Mouse (Mus musculus): ENCODE results near the gene Rif1.

- TF ChIP-seq CTCF (IDR thresholded peaks at IDR 0.05; ENCODE audit: low read depth, low read length) (no peak), POLR2AphosphoS5 (IDR thresholded peaks at IDR 0.05; ENCODE audit: insufficient replicate concordance, low read depth, low read length) (no peak), GATA1 (IDR thresholded peaks at IDR 0.05; ENCODE audit: borderline replicate concordance, low read length) (no peak), TAL1 (conservative IDR thresholded peaks at IDR 0.05; ENCODE audit: low read depth, low read length) (no peak)
These were observed 43.2 kb upstream of the Rif1 start for GRCm38 (mm10) chr2:52029426-52029825.

All from G1E (cell line).